Mouse (Mus musculus) ES-Bruce4 (cell line): ENCODE measurements around the gene Srp54a.
"Not testable (repeated sequence)": the region's sequence is repeated elsewhere in the genome, so short reads cannot be mapped to it uniquely, and the experiment has no call there.

Experiments used
- CTCF ChIP-seq: IDR thresholded peaks from one replicate; pipeline ENCODE4 v1.8.1; 2011; ENCODE audit warnings: low read depth, low read length
- EP300 ChIP-seq: IDR thresholded peaks from 2 replicates; pipeline ENCODE4 v1.6.1; 2011; ENCODE audit warnings: low read depth, low read length; ENCODE audit not compliant: insufficient read depth
- POLR2A ChIP-seq: IDR thresholded peaks from one replicate; pipeline ENCODE4 v1.8.1; 2011; ENCODE audit warnings: low read length; ENCODE audit not compliant: insufficient read depth

DNA sequence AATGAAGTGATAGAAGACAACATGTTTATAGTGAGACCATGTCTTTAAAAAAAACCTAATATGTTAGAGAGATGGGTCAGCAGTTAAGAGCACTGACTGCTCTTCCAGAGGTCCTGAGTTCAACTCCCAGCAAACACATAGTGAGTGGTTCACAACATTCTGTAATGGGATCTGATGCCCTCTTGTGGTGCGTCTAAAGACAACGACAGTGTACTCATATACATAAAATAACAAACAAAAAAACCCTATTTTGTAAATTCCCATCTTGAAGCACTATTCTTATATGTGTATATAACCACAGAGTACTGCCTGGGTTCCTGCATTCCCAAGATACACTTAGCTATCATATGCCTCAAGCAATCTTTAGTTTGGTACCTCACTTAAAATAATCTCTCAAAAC, 1.4 kb upstream of the Srp54a start:
- TF ChIP-seq POLR2A, CTCF, EP300: not testable (repeated sequence)
